Mouse (Mus musculus) forebrain, embryonic 15.5 days (tissue): ENCODE measurements at regions not wholly inside any gene's neighbourhood (a gene's known extent, or its start where the extent isn't known, plus 50 kb on each side); places are given as distances from the start of the nearest gene placed in this dataset.

Experiments used
- ATAC-seq: fragments of 200-750 bp; cut with Nextera tagmentation; replicated peaks from 2 replicates; pipeline ENCODE4 v1.8.0; 2017; ENCODE audit warnings: mild to moderate bottlenecking, moderate TSS enrichment, moderate library complexity
- H3K27ac ChIP-seq: fragments of 300-500 bp; sonication (generic); replicated peaks from 2 replicates; pipeline ENCODE4 v1.5.1; 2015; ENCODE audit warnings: mild to moderate bottlenecking, inconsistent platforms
- H3K27me3 ChIP-seq: fragments of 300-500 bp; sonication (generic); 2 replicates; pipeline ENCODE4 v1.6.1; 2015; ENCODE audit warnings: inconsistent platforms
- H3K36me3 ChIP-seq: fragments of 300-500 bp; sonication (generic); 2 replicates; pipeline ENCODE4 v1.6.1; 2015; ENCODE audit warnings: mild to moderate bottlenecking, inconsistent platforms
- H3K4me1 ChIP-seq: fragments of 300-500 bp; sonication (generic); 2 replicates; pipeline ENCODE4 v1.6.1; 2015; ENCODE audit warnings: inconsistent platforms
- H3K4me2 ChIP-seq: fragments of 300-500 bp; sonication (generic); replicated peaks from 2 replicates; pipeline ENCODE4 v1.6.1; 2015; ENCODE audit warnings: mild to moderate bottlenecking, inconsistent platforms
- H3K4me3 ChIP-seq: fragments of 300-500 bp; sonication (generic); 2 replicates; pipeline ENCODE4 v1.5.1; 2015; ENCODE audit warnings: mild to moderate bottlenecking, inconsistent platforms
- H3K9ac ChIP-seq: fragments of 300-500 bp; sonication (generic); replicated peaks from 2 replicates; pipeline ENCODE4 v1.6.1; 2015; ENCODE audit warnings: mild to moderate bottlenecking, inconsistent platforms
- H3K9me3 ChIP-seq: fragments of 300-500 bp; sonication (generic); 2 replicates; pipeline ENCODE4 v1.6.1; 2016; ENCODE audit warnings: inconsistent platforms
- WGBS: fragments of 180-500 bp; shearing (Covaris S2); methylation state at CpG from one replicate; pipeline ENCODE4 v1.1.7; 2015; ENCODE audit warnings: mixed read lengths; 5-methylcytosine and 5-hydroxymethylcytosine counted together

- 25% methylated on average over 3 of the region's 3 CpGs for WGBS
These were observed 644.9 kb upstream of the Tle4 start for GRCm38 (mm10) chr19:15242781-15243180.

GRCm38 (mm10) chr19:15230129-15230927, 632.5 kb upstream of the Tle4 start:
- H3K9me3 ChIP-seq: no peaks in the 10 kb centered on the region
- no peak overlapping the region for H3K27ac ChIP-seq
- H3K27me3 ChIP-seq: peaks cover 7% of the 10 kb centered on the region
- WGBS: 15% methylated on average over 2 of the region's 2 CpGs
- peak; percentile 84 for ATAC-seq
- H3K4me2 ChIP-seq: no peak overlapping the region
- H3K9ac ChIP-seq: no peak overlapping the region
- H3K4me3 ChIP-seq: no peak overlapping the region
- peaks cover 3% of the 10 kb centered on the region; the same call in 1 of the 2 replicates for H3K4me1 ChIP-seq
- no peaks in the 10 kb centered on the region for H3K36me3 ChIP-seq

More at GRCm38 (mm10) chr19:15242781-15243180, 644.9 kb upstream of the Tle4 start:
- Histone ChIP-seq H3K4me2 (no peak overlapping the region), H3K9me3 (no peaks in the 10 kb centered on the region), H3K36me3 (no peaks in the 10 kb centered on the region), H3K4me1 (no peaks in the 10 kb centered on the region), H3K27me3 (no peaks in the 10 kb centered on the region), H3K27ac (no peak overlapping the region), H3K9ac (no peak overlapping the region), H3K4me3 (no peak overlapping the region)
- ATAC-seq: no peak

GRCm38 (mm10) chr19:15217387-15217786, 619.5 kb upstream of the Tle4 start:
- Histone ChIP-seq H3K27me3 (peaks cover 4% of the 10 kb centered on the region; the same call in 1 of the 2 replicates), H3K9ac (no peak overlapping the region), H3K4me2 (no peak overlapping the region), H3K27ac (no peak overlapping the region), H3K36me3 (no peaks in the 10 kb centered on the region), H3K4me1 (peaks cover 6% of the 10 kb centered on the region), H3K9me3 (no peaks in the 10 kb centered on the region), H3K4me3 (no peak overlapping the region)
- ATAC-seq: no peak
- 82% methylated on average over 3 of the region's 3 CpGs for WGBS

GRCm38 (mm10) chr19:15214651-15215050, 616.8 kb upstream of the Tle4 start:
- H3K9me3 ChIP-seq: no peaks in the 10 kb centered on the region
- H3K27me3 ChIP-seq: peaks cover 4% of the 10 kb centered on the region; the same call in 1 of the 2 replicates
- no peak overlapping the region for H3K4me3 ChIP-seq
- WGBS: 69% methylated on average over 3 of the region's 3 CpGs
- H3K27ac ChIP-seq: no peak overlapping the region
- no peak overlapping the region for H3K4me2 ChIP-seq
- no peaks in the 10 kb centered on the region for H3K36me3 ChIP-seq
- ATAC-seq: no peak
- H3K9ac ChIP-seq: no peak overlapping the region
- peaks cover 11% of the 10 kb centered on the region for H3K4me1 ChIP-seq

- no peak; the same call in 1 of the 2 replicates for ATAC-seq
- Histone ChIP-seq H3K9ac (no peak overlapping the region), H3K27ac (no peak overlapping the region), H3K27me3 (peaks cover 4% of the 10 kb centered on the region; the same call in 1 of the 2 replicates), H3K36me3 (no peaks in the 10 kb centered on the region), H3K4me1 (peaks cover 11% of the 10 kb centered on the region), H3K4me2 (no peak overlapping the region), H3K4me3 (no peak overlapping the region), H3K9me3 (no peaks in the 10 kb centered on the region)
- 15% methylated on average over 5 of the region's 5 CpGs for WGBS
These were observed 615.0 kb upstream of the Tle4 start for GRCm38 (mm10) chr19:15212881-15213280.

GRCm38 (mm10) chr19:15203039-15203438, 605.2 kb upstream of the Tle4 start:
- 95% methylated on average over 1 of the region's 1 CpGs for WGBS
- Histone ChIP-seq H3K9me3 (no peaks in the 10 kb centered on the region), H3K4me1 (peaks cover 13% of the 10 kb centered on the region), H3K4me2 (no peak overlapping the region), H3K4me3 (no peak overlapping the region), H3K36me3 (no peaks in the 10 kb centered on the region), H3K27ac (no peak overlapping the region), H3K27me3 (no peaks in the 10 kb centered on the region), H3K9ac (no peak overlapping the region)
- no peak for ATAC-seq

GRCm38 (mm10) chr19:15201262-15201661, 603.4 kb upstream of the Tle4 start:
- Histone ChIP-seq H3K9me3 (no peaks in the 10 kb centered on the region), H3K27ac (peak overlapping the region; percentile 61), H3K4me1 (peaks cover 13% of the 10 kb centered on the region), H3K36me3 (no peaks in the 10 kb centered on the region), H3K9ac (no peak overlapping the region), H3K4me2 (no peak overlapping the region), H3K4me3 (no peak overlapping the region), H3K27me3 (no peaks in the 10 kb centered on the region)
- peak; percentile 35; the same call in 1 of the 2 replicates for ATAC-seq
- WGBS: 8% methylated on average over 3 of the region's 3 CpGs

- Histone ChIP-seq H3K27me3 (no peaks in the 10 kb centered on the region), H3K9ac (no peak overlapping the region), H3K9me3 (no peaks in the 10 kb centered on the region), H3K4me1 (peaks cover 13% of the 10 kb centered on the region), H3K36me3 (no peaks in the 10 kb centered on the region), H3K4me3 (no peak overlapping the region), H3K4me2 (no peak overlapping the region), H3K27ac (peak overlapping the region; percentile 61)
- no peak for ATAC-seq
- WGBS: 42% methylated on average over 4 of the region's 4 CpGs
These were observed 602.9 kb upstream of the Tle4 start for GRCm38 (mm10) chr19:15200792-15201191.

GRCm38 (mm10) chr19:15200361-15200760, 602.5 kb upstream of the Tle4 start:
- ATAC-seq: no peak
- no peak overlapping the region for H3K4me3 ChIP-seq
- H3K9ac ChIP-seq: no peak overlapping the region
- peak overlapping the region; percentile 61; the same call in 1 of the 2 replicates for H3K27ac ChIP-seq
- H3K27me3 ChIP-seq: no peaks in the 10 kb centered on the region
- 9% methylated on average over 2 of the region's 2 CpGs for WGBS
- H3K4me2 ChIP-seq: no peak overlapping the region
- no peaks in the 10 kb centered on the region for H3K36me3 ChIP-seq
- peaks cover 13% of the 10 kb centered on the region for H3K4me1 ChIP-seq
- no peaks in the 10 kb centered on the region for H3K9me3 ChIP-seq

GRCm38 (mm10) chr19:15199692-15200091, 601.8 kb upstream of the Tle4 start:
- H3K27me3 ChIP-seq: no peaks in the 10 kb centered on the region
- H3K4me3 ChIP-seq: no peak overlapping the region
- H3K4me1 ChIP-seq: peaks cover 13% of the 10 kb centered on the region
- H3K4me2 ChIP-seq: no peak overlapping the region
- ATAC-seq: no peak
- no peak overlapping the region for H3K27ac ChIP-seq
- no peak overlapping the region for H3K9ac ChIP-seq
- H3K9me3 ChIP-seq: no peaks in the 10 kb centered on the region
- no peaks in the 10 kb centered on the region for H3K36me3 ChIP-seq
- 48% methylated on average over 1 of the region's 1 CpGs for WGBS

GRCm38 (mm10) chr19:15175221-15175620, 577.4 kb upstream of the Tle4 start:
- no peaks in the 10 kb centered on the region for H3K4me1 ChIP-seq
- H3K9me3 ChIP-seq: no peaks in the 10 kb centered on the region
- no peaks in the 10 kb centered on the region for H3K36me3 ChIP-seq
- ATAC-seq: no peak
- H3K27ac ChIP-seq: no peak overlapping the region
- no peak overlapping the region for H3K4me2 ChIP-seq
- no peaks in the 10 kb centered on the region for H3K27me3 ChIP-seq
- H3K4me3 ChIP-seq: no peak overlapping the region
- no peak overlapping the region for H3K9ac ChIP-seq

GRCm38 (mm10) chr19:15173301-15173700, 575.5 kb upstream of the Tle4 start:
- ATAC-seq: peak; percentile 29; the same call in 1 of the 2 replicates
- Histone ChIP-seq H3K9ac (no peak overlapping the region), H3K4me2 (no peak overlapping the region), H3K27ac (no peak overlapping the region), H3K4me3 (no peak overlapping the region), H3K27me3 (no peaks in the 10 kb centered on the region), H3K36me3 (no peaks in the 10 kb centered on the region), H3K4me1 (no peaks in the 10 kb centered on the region), H3K9me3 (no peaks in the 10 kb centered on the region)
- WGBS: 31% methylated on average over 5 of the region's 5 CpGs

- WGBS: 73% methylated on average over 1 of the region's 1 CpGs
- no peak for ATAC-seq
These were observed 569.3 kb upstream of the Tle4 start for GRCm38 (mm10) chr19:15167184-15167583.

More at GRCm38 (mm10) chr19:15167184-15167583, 569.3 kb upstream of the Tle4 start:
- H3K4me1 ChIP-seq: no peaks in the 10 kb centered on the region
- H3K4me3 ChIP-seq: no peak overlapping the region
- H3K9ac ChIP-seq: no peak overlapping the region
- H3K36me3 ChIP-seq: no peaks in the 10 kb centered on the region
- no peak overlapping the region for H3K27ac ChIP-seq
- H3K4me2 ChIP-seq: no peak overlapping the region
- H3K27me3 ChIP-seq: no peaks in the 10 kb centered on the region
- no peaks in the 10 kb centered on the region for H3K9me3 ChIP-seq
